Mouse (Mus musculus): Measurements from ENCODE around the gene Socs3. TPM values are rescaled to one million over a fixed set of nuclear protein-coding genes. Genes with fewer than 3 reads are reported as not detected.

Socs3 gene
- total and polyA plus RNA-seq, 2 experiments: 2.0 to 7.5 TPM

DNA sequence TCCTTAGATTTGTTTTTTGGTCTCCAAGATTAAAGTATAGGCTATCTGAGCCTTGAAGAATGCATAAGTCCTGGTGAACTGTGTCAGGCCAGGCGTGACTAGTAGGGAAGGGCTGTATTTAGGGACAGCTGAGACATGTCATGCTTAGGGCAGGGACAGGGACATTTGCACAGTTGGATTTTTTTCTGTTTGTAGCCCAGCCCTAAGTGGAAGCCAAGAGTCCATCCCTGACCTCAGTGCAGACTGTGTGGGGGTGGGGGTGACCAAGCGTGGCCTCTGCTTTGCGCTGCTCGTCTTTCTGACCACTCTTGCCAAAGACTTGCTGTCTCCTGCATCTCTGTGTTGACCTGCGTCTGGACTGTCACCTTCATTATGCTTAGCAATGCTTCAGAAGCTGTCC is 34.4 kb upstream of the Socs3 start:
- H3K27ac ChIP-seq (replicated peaks; ENCODE audit: insufficient read depth, low read depth, low read length): no peak overlapping the region
- no peak for TF ChIP-seq CTCF (IDR thresholded peaks at IDR 0.05; ENCODE audit: low read depth, low read length)
- TF ChIP-seq POLR2A (IDR thresholded peaks at IDR 0.05; ENCODE audit: extremely low read depth, insufficient read depth, low read length): no peak
- no peaks in the 10 kb centered on the region for H3K27me3 ChIP-seq (ENCODE audit: control insufficient read depth, insufficient read depth, low read length)
- no peak overlapping the region for H3K4me3 ChIP-seq (ENCODE audit: insufficient read depth, low read depth, low read length)
- WGBS: 81% methylated on average over 5 of the region's 5 CpGs
- peaks cover 10% of the 10 kb centered on the region; the same call in 1 of the 2 replicates for H3K36me3 ChIP-seq (ENCODE audit: control insufficient read depth, insufficient read depth, low read length)
- peaks cover 11% of the 10 kb centered on the region for H3K4me1 ChIP-seq (ENCODE audit: control insufficient read depth, insufficient read depth, low read length)
- no peak overlapping the region for H3K9ac ChIP-seq (ENCODE audit: low read depth, low read length)
- H3K79me2 ChIP-seq (ENCODE audit: control insufficient read depth, insufficient read depth, low read length): peaks cover 33% of the 10 kb centered on the region
- no peak for DNase-seq (ENCODE audit: extremely low read depth, low read depth, low spot score)

DNA sequence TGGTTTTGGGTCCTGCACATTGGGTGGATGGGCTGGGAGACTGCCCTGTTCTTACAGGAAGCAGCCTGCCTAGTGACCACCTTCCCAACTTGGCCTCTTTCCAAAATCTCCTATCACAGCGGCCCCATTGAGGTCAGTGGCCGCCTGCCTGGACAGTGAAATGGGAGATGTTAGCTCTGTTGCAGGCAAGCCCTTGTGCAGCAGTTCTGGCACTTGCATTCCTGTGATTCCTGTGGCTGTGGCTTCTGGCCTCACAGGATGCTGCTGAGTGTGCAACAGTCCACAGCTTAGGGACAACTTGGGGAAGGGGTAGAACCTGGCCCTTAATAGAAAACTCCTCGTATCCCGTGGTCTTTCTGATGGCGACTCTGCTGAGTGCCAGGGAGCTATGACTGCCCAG is 33.9 kb upstream of the Socs3 start:
- Histone ChIP-seq H3K27me3 (ENCODE audit: control insufficient read depth, insufficient read depth, low read length) (no peaks in the 10 kb centered on the region), H3K36me3 (ENCODE audit: control insufficient read depth, insufficient read depth, low read length) (peaks cover 10% of the 10 kb centered on the region; the same call in 1 of the 2 replicates), H3K9ac (ENCODE audit: low read depth, low read length) (no peak overlapping the region), H3K27ac (replicated peaks; ENCODE audit: insufficient read depth, low read depth, low read length) (no peak overlapping the region), H3K4me3 (ENCODE audit: insufficient read depth, low read depth, low read length) (no peak overlapping the region), H3K4me1 (ENCODE audit: control insufficient read depth, insufficient read depth, low read length) (peaks cover 11% of the 10 kb centered on the region), H3K79me2 (ENCODE audit: control insufficient read depth, insufficient read depth, low read length) (peaks cover 32% of the 10 kb centered on the region)
- TF ChIP-seq POLR2A (IDR thresholded peaks at IDR 0.05; ENCODE audit: extremely low read depth, insufficient read depth, low read length) (no peak), CTCF (IDR thresholded peaks at IDR 0.05; ENCODE audit: low read depth, low read length) (no peak)
- no peak for DNase-seq (ENCODE audit: extremely low read depth, low read depth, low spot score)
- 74% methylated on average over 5 of the region's 5 CpGs for WGBS

DNA sequence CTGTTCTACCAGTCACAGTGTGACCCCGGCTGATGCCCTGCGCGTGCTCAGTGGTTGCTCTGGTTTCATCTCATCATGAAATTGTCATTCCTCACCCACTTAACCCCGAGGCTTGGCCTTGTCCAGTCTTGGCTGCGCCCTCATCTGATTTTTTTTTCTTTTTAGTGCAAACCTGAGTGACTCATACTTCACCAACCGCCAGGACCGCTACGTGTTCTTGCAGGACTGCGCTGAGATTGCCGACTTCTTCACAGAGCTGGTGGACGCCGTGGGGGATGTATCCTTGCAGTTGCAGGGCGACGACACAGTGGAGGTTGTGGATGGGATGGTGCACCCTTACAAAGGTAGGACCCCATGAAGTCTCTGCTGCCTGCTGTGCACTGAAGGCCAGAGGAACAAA is 33.3 kb upstream of the Socs3 start:
- H3K36me3 ChIP-seq (ENCODE audit: control insufficient read depth, insufficient read depth, low read length): peaks cover 10% of the 10 kb centered on the region; the same call in 1 of the 2 replicates
- H3K27me3 ChIP-seq (ENCODE audit: control insufficient read depth, insufficient read depth, low read length): no peaks in the 10 kb centered on the region
- H3K27ac ChIP-seq (replicated peaks; ENCODE audit: insufficient read depth, low read depth, low read length): no peak overlapping the region
- peaks cover 30% of the 10 kb centered on the region for H3K79me2 ChIP-seq (ENCODE audit: control insufficient read depth, insufficient read depth, low read length)
- no peak overlapping the region for H3K4me3 ChIP-seq (ENCODE audit: insufficient read depth, low read depth, low read length)
- H3K4me1 ChIP-seq (ENCODE audit: control insufficient read depth, insufficient read depth, low read length): peaks cover 9% of the 10 kb centered on the region
- no peak overlapping the region for H3K9ac ChIP-seq (ENCODE audit: low read depth, low read length)
- TF ChIP-seq CTCF (IDR thresholded peaks at IDR 0.05; ENCODE audit: low read depth, low read length) (no peak), POLR2A (IDR thresholded peaks at IDR 0.05; ENCODE audit: extremely low read depth, insufficient read depth, low read length) (no peak)
- WGBS: 95% methylated on average over 14 of the region's 14 CpGs
- no peak for DNase-seq (ENCODE audit: extremely low read depth, low read depth, low spot score)

DNA sequence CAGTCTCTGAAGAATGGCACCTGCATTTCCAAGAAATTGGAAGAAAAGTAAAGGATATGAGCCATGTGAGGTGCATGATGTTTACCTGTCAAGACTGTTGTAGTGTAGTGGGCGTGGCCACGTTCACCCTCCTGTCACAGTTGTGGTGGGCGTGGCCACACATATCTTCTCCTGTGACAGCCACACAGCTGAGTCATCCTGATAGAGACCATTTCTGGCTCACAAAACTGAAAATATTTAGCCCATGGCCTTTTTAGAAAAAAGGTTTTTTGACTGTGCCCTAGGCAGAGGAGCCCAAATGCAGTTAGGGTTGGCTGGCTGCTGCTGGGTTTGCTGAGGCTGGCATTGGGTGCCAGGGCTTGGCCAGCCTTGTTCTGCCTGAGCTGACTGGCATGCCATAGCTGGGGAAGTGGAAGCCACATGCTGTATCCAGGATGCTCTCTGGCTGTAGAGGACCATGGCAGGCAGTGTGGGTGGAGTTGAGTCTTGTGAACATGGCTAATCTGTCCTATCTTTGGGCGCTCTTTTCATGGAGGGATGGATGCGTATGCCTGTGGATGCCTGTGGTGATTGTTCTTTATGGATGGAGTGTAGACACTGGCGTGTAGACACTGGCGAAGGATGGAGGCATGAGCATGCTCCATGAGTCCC is 30.8 kb upstream of the Socs3 start:
- H3K27ac ChIP-seq (replicated peaks; ENCODE audit: insufficient read depth, low read depth, low read length): no peak overlapping the region
- no peaks in the 10 kb centered on the region for H3K4me1 ChIP-seq (ENCODE audit: control insufficient read depth, insufficient read depth, low read length)
- no peaks in the 10 kb centered on the region for H3K27me3 ChIP-seq (ENCODE audit: control insufficient read depth, insufficient read depth, low read length)
- H3K79me2 ChIP-seq (ENCODE audit: control insufficient read depth, insufficient read depth, low read length): peaks cover 28% of the 10 kb centered on the region; the same call in 1 of the 2 replicates
- TF ChIP-seq POLR2A (IDR thresholded peaks at IDR 0.05; ENCODE audit: extremely low read depth, insufficient read depth, low read length) (no peak), CTCF (IDR thresholded peaks at IDR 0.05; ENCODE audit: low read depth, low read length) (no peak)
- H3K4me3 ChIP-seq (ENCODE audit: insufficient read depth, low read depth, low read length): no peak overlapping the region
- 92% methylated on average over 7 of the region's 7 CpGs for WGBS
- DNase-seq (ENCODE audit: extremely low read depth, low read depth, low spot score): no peak
- H3K36me3 ChIP-seq (ENCODE audit: control insufficient read depth, insufficient read depth, low read length): peaks cover 10% of the 10 kb centered on the region; the same call in 1 of the 2 replicates
- no peak overlapping the region for H3K9ac ChIP-seq (ENCODE audit: low read depth, low read length)

DNA sequence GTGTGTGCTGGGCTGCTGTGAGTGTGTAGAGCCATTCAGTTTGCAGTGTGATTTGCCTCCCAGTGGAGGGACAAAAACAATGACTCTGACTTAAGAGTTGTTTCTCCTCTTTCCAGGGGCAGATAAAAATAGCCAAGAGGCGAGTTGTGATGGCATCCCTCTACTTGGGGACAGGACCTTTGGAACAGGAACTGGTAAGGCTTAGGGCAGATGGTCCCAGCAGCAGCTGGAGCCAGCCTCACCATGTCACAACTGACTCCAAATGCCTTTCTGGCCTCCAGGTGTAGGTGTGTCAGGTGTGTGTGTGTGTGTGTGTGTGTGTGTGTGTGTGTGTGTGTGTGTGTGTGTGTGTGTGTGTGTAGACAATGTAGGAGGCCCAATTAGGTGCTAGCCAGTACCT is 30.2 kb upstream of the Socs3 start:
- Histone ChIP-seq H3K27ac (replicated peaks; ENCODE audit: insufficient read depth, low read depth, low read length) (no peak overlapping the region), H3K79me2 (ENCODE audit: control insufficient read depth, insufficient read depth, low read length) (peaks cover 30% of the 10 kb centered on the region), H3K9ac (ENCODE audit: low read depth, low read length) (no peak overlapping the region), H3K4me3 (ENCODE audit: insufficient read depth, low read depth, low read length) (no peak overlapping the region), H3K27me3 (ENCODE audit: control insufficient read depth, insufficient read depth, low read length) (no peaks in the 10 kb centered on the region), H3K4me1 (ENCODE audit: control insufficient read depth, insufficient read depth, low read length) (no peaks in the 10 kb centered on the region), H3K36me3 (ENCODE audit: control insufficient read depth, insufficient read depth, low read length) (peaks cover 10% of the 10 kb centered on the region; the same call in 1 of the 2 replicates)
- WGBS: 76% methylated on average over 1 of the region's 1 CpGs
- TF ChIP-seq CTCF (IDR thresholded peaks at IDR 0.05; ENCODE audit: low read depth, low read length) (no peak), POLR2A (IDR thresholded peaks at IDR 0.05; ENCODE audit: extremely low read depth, insufficient read depth, low read length) (no peak)
- no peak for DNase-seq (ENCODE audit: extremely low read depth, low read depth, low spot score)

DNA sequence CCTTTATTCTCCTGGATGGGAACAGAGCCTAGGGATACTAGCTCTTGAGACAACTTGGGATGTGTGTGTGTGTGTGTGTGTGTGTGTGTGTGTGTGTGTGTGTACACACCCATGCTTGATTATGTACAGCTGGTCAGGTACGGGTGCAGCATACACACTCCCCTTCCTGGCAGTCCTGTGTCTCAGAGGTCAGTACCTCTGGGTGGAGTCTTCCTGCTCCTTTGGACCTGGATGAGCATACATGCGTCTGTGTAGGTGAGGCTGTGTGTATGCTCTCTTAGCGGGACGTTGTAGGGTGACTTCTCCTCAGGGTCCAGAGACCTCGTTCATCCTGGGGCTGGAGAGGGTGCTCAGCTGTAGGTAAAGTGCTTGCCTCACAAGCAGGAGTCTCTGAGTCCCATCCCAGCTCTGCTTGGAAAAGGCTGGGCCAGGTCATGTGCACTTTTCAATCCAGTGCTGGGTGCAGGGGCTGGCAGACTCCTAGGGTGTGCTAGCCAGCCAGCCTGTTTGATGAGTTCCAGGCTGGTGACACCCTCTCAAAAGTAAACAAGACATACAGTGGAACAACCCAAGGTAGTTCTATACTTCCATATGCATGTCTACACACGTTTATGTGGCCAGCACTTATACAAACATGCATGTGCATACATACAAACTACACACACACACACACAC is 29.6 kb upstream of the Socs3 start:
- no peak overlapping the region for H3K9ac ChIP-seq (ENCODE audit: low read depth, low read length)
- H3K27ac ChIP-seq (replicated peaks; ENCODE audit: insufficient read depth, low read depth, low read length): no peak overlapping the region
- TF ChIP-seq POLR2A (IDR thresholded peaks at IDR 0.05; ENCODE audit: extremely low read depth, insufficient read depth, low read length) (no peak), CTCF (IDR thresholded peaks at IDR 0.05; ENCODE audit: low read depth, low read length) (no peak)
- DNase-seq (ENCODE audit: extremely low read depth, low read depth, low spot score): no peak
- peaks cover 36% of the 10 kb centered on the region for H3K79me2 ChIP-seq (ENCODE audit: control insufficient read depth, insufficient read depth, low read length)
- H3K27me3 ChIP-seq (ENCODE audit: control insufficient read depth, insufficient read depth, low read length): no peaks in the 10 kb centered on the region
- H3K36me3 ChIP-seq (ENCODE audit: control insufficient read depth, insufficient read depth, low read length): peaks cover 10% of the 10 kb centered on the region; the same call in 1 of the 2 replicates
- H3K4me1 ChIP-seq (ENCODE audit: control insufficient read depth, insufficient read depth, low read length): peaks cover 4% of the 10 kb centered on the region
- WGBS: 30% methylated on average over 6 of the region's 6 CpGs
- H3K4me3 ChIP-seq (ENCODE audit: insufficient read depth, low read depth, low read length): no peak overlapping the region
